Mouse (Mus musculus) monocyte, adult 2 months (primary cell): ENCODE data around the gene Mylk4.

Experiments
- DNase-seq, 2 experiments: peaks; one replicate each; pipeline ENCODE4 v3.0.0; 2022; ENCODE audit warnings: low spot score in 2 of 2, low read depth in 1 of 2

The Mylk4 gene

DNA sequence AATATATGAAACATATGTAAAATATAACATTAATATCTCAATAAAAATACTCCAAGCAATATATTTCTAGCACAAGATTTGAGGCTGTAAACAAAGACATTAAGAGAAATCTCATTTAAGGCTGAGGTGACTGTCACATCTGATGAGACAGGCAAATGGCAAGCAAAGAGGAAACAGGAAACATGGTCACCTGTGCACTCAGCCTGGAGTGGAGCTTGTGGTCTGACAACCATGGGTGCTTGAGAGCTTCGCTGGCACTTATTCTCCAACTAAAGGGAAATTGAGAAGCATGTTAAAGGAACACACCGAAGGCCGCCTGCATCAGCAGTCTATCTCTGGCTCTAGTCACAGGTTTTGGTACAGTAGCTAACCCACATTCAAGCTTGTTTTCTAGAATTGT lies 71.2 kb downstream of the Mylk4 start:
- no peak for DNase-seq

DNA sequence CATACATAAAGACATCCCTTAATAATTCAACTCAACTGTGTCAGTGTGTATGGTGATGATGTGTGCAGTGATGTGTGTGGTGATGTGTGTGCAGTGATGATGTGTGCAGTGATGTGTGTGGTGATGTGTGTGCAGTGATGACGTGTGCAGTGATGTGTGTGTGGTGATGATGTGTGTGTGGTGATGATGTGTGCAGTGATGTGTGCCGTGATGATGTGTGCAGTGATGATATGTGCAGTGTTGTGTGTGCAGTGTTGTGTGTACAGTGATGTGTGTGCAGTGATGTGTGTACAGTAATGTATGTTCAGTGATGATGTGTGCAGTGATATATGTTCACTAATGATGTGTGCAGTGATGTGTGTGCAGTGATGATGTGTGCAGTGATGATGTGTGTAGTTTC lies 75.9 kb downstream of the Mylk4 start:
- DNase-seq, result no peak

DNA sequence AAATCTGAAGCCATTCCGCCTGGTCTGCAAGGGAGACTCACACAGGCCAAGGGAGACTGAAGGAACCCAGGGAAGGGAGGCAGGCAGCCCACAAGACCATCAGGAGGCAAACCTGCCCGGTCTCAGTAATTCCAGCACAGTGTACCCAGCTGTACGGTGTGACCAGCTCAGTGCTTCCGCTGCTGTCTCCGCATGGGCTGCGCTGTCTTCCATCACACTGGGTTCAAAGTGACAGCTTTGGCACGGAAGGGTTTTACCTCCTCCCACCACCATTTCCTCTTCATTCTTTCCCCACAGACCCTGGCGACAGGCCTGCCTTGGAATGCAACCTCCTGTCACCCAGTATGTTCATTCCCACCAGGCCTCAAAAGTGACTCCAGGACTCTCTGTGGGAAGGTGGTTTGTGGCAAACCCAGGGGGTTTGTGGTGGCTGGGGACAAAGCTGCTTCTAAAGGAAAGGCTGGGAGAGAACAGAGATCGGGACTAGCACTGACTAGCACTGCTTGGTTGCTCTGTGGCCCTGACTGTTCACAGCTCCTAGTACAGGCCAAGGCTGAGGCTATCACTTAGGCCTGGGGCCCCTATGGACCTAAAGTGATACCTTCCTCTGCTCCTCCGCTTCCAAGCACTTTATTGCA lies 77.0 kb downstream of the Mylk4 start:
- DNase-seq, result no peak

DNA sequence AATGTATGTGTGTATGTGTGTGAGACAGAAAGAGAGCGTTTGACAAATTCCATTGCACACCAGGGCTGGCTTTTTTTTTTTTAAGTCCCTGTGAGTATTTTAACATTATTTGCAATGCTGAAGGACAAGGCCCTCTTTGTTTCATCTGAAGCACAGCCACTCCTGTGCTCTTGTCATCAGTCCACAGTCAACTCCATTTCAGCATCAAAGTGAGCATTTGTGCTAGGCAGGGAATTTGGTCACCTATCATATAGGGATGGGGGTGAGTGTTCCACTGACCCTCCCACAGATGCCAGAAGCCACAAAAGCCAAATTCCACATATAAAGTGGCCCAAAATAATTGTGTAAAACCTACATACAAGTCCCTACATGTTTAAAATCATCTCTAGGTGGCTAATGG lies 78.4 kb downstream of the Mylk4 start:
- DNase-seq, result no peak

DNA sequence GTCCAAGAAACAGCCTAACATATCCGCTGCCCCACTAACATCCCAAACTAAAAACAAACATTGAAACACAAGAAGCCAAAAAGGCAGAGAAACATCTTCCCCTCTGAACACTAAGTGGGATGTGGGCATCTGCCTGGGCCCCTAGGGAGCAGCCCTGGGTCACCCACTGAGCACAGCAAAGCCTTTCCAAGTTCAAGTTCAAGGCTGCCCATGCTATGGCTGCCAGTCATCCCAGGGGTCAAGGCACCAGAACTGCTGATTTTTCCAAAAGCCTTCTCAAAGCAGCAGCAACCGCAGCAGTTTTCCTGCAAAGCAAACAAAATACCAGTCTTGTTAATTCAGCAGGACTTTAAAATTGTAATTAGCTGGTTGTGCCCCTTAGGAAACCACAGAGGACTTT lies 78.8 kb downstream of the Mylk4 start:
- DNase-seq, result no peak

DNA sequence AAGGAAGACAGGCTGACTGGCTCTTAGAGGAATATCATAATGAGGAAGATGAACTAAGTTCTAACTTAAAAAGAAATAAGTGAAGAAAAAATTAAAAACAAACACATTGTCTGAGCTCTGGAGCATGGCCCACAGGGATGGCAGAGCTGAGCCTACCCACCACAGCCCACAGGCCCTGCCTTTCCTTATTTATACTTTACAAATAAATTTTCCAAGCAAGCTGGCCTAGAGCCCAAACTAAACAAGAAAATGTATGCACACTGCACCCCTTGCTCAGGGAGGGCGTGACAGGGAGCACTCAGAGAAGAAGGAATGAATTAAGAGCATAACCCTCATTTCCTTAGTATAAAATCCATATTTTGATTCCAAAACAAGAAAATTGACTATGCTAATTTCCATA lies 82.2 kb downstream of the Mylk4 start:
- no peak for DNase-seq

DNA sequence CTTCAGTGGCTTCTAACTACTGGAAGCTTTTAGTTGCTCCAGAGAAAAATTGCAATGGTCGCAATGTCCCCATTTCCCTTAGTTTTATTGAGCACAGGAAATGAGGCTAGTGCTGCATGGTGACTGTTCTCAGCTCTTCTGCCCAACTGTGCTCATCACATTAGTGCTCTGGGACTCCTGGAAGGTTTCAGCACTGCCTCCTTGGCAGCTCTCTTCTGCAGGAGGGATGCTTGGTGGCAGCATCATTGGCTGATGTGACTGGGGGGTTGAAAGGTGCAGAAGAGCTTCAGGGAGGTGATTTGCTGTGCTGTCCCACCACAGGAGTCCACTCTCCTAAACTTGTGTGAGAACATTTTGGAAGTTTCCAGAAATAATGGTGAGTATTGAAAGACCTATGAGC lies 84.4 kb downstream of the Mylk4 start:
- no peak for DNase-seq

DNA sequence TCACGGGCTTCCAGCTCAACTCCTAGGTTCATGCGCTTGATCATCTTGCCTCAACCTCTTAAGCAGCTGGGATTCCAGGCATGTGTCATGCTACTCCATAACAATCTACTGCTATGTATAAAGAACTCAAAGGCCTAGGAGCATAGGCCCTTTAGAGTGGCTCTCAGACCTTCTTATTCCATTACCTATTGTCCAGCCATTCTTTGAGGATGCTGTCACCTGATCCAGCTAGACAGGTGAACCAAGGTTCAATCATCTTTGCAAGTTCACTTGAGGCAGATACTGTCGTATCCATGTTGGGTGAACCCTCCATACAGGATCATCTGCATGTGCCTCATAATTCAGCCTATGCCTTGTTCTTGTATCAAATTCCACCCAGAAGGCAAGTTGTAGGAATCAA lies 84.8 kb downstream of the Mylk4 start:
- no peak for DNase-seq

DNA sequence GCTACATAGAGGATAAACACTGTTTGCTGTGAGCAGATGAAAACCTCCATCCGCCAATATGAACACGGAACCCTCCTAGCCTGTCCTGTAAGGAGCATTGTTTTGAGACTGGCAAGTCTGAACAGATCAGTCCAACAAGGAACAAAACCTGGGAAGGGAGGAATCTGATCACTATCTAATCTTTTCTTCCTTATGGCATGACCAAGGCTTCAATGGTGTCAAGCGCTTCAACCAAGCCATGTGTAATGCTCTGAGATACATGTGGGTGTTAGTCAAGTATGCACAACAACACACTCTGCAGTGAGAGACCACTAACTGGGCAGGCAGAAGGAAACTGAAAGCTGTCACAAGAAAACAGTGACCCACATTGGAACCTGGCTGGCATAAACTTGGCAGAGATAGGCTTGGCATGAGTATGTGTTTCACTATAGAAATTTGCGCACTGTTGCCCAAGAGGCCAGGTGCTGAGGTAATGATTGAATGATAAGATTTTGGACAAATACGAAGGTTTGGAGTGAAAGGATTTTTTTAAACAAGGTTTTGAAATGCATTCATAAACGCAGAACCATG lies 89.8 kb downstream of the Mylk4 start:
- DNase-seq, result no peak

DNA sequence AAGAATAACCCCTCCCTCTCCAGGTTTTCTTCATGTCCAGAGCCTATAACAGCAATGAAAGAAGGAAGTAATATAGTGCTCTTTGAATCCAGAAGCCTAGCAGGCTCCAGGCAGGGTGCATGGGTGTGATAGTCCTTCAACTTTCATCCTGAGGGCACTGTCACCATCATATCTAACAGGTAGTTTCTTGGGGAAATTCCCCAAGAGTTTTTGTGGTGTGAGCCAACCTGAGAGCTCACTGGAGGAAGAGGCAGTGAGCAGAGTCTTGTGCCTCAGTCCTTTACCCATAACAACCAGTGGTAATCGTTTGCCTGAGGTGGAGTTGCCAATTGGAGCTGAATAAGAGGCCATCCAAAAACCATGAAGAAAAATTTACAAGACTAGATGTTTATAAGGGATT lies 91.2 kb downstream of the Mylk4 start:
- no peak for DNase-seq

DNA sequence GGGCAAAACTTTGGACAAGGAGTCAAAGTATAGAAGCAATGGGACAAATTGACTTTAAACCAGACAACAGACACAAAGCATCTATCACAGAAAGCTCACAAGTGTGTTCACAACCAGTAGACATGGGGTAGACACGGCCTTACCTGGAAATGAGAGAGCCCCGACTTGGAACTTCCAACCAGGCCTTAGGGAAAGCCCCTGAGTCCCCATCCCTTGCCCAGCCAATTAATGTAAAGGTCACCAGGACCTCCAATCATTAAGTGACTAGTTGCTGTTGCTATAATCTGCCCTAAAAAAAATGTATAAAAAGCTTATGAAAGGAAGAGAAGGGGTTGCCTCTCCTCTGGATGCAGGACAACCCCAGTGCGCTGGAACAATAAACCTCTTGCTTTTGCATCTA lies 93.5 kb downstream of the Mylk4 start:
- DNase-seq, result no peak

DNA sequence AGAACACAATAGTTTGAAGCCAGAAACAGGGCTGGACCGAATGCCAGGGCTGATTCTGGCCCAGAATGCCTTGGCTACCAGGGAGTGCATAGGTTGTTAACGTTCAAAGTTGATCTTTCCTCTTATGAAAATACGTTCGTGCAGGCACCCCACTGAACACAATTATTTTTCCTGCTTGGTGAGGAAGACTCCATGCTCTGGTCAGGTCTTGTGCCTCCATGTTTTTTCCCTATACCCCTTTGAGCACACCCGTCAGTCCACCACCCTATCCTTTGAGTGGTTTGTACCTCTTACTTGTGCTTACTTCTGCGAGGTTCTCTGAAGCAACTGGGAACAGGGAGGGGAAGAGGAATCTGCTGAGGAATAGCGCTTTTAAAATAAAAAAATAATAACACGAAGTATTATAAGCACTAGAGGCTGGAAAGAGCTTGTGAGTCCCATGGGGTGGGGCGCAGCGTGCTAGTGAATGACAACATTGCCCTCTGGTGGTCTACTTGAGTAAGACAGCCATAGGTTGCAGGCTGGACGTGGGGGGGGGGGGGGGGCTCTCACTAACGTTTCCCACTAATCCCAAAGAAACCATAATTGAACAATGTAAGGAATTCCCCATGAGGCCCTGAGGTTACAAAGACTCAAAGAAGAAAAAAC lies 102.8 kb downstream of the Mylk4 start:
- DNase-seq, result no peak

DNA sequence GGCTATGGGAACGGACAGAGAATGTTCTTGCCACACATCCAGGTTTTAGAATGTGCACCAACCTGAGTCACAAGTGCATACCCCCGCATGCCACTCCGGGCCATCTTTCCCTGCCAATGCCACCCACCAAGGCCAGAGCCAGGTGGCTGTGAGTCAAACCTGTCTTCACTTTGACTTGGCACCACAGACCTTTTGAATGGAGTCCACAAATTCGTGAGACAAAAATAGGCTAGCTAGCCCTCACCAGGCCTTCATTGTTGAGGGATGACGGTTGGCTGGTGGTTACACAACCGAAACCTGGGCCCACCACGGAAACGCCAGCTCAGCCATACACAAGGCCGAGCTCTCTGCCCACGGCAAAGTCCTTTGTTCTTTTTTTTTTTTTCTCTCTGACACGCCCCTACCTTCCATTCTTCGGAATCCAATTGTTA lies 103.6 kb downstream of the Mylk4 start:
- DNase-seq, result no peak

DNA sequence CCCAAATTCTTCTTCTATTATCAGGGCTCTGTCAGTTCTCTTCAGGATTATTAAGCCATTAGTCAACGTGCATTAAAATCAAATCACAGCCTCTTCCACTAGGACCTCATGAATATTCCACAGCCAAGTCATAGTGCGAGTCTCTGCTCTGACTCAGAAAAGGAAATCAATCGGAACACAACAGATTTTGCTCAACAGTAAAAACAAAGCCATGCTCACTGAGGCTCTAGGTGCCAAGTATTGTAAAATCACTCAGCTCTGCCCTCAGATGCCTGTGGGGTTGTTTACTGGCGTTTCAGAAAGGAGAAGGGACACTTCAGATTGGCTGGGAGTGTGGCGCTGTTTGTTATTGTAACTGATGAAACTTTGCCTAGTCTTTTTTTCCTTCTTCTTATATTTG lies 104.8 kb downstream of the Mylk4 start:
- no peak for DNase-seq

DNA sequence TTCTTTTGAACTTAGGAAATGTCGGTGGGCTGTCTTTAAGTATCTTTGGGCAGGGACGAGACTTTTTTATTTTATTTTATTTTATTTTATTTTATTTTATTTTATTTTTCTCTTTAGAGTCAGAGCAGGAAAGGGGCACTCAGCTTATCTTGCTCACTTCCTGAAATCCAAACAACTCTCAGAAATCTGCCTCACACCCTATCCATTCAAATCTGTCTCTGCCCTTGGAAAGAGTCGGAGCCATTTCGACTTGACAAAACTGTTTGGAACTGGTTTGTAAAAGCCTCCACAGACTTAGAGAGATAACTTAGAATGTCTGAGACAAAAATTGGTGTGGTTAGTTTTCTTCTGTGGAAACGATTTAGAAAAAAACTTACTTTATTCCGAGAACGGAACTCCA lies 113.0 kb downstream of the Mylk4 start:
- no peak for DNase-seq

DNA sequence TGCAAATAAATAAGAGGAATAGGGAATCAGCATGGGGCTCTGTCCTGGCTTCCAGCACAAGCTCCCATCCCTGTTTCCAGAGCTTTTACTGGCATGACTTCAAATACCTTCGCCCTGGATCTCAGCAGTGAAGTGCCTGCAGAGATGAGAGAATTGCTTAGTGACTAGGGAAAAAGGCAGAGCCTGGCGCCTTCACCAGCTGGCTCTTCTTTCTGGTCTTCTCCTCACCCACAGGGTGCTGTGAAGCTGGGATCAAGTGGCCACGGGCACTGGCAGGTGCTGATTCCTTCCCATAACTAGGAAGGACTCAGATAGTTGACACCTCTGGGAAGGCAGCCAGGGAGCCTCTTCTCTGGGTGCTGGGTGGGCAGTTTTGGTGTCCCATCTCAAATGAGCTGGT lies 115.5 kb downstream of the Mylk4 start:
- DNase-seq, result no peak

DNA sequence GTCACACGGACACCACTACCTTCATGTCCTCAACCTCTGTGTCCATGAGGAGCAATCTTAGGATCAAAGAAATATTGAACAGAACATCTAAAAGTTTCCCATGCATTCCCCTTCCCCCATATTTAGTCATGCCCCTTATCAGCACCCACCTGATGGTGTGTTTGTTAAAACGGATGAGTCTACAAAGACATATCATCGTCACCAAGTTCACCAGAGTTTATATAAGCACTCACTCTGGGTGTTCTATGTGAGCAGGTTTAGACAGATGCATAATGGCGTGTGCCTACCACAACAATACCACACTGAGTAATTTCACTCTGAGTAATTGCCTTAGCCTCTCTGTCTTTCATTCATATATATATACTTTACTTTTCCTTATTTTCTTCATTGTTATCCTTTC lies 116.4 kb downstream of the Mylk4 start:
- DNase-seq, result no peak

DNA sequence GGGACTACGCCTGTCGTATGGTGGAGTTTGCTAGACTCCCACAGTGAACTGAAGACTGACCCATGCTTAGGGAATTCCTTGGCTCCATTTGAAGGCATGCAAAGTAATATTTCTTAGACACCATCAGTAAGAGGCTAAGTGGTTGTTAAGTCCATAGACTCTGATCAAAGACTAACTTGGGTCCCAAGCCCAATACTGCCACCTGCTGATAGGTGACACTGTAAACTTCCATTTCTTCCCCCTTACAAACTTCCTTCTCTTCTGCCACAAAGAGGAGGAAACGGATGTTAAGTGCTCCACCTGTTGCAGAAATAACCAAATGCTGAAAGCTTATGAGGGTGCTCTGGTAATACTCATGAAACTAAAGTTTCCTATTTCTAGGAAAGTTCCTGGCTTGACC lies 121.7 kb downstream of the Mylk4 start:
- DNase-seq, result no peak

DNA sequence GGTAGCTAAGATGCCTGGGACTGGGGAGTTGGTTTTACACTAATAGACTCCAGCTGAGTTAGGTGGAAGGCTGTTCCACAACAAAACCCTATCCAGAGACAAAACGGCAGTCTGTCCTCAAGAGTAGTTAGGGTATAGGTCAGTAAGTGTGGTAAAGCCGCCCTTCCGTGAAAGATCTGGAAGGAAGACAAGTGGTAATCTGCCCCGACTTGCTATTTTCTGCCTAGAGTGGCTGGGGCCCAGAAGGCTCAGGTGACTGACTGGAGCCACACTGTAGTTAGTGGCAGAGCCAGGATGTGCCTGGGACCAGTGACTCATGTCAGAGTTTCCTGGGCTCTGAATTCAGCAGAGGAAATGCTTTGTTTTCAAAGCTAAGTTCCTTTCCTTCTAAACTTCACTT lies 123.5 kb downstream of the Mylk4 start:
- DNase-seq, result no peak

DNA sequence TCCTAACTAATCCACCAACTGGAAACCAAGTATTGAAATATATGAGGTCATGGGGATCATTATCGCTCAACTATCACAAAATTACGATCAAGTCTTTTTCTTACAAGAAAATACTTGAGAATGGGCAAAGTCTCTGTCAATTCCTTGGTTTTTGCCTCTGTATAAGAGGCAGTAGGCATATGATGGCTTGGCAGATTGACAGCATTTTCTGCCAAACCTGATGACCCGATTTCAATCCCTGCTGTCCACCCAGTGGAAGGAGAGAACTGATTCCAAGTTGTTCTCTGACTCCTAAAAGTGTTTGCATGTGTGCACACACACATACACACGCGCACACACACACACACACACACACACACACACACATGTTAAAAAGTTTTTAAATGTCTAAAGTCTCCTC lies 124.5 kb downstream of the Mylk4 start:
- no peak for DNase-seq

DNA sequence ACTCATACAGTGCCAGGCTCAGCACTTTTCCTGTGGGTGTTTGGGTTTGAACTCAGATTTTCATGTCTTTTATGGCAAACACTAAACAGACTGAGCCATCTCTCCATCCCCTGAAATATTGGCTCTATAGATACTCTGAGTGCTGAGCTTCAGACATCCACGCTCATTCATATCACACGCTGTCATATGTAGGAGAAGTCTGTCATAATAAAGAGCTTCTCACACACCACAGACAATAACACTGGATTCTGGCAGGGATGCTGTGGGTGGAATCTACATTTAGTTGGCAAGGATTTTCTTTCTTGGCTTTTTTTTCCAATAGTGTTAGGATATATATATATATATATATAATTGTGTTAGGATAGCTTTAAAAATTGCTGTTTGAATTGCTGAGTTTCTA lies 126.2 kb downstream of the Mylk4 start:
- no peak for DNase-seq
